In genomic region chr4:138574800-138575606, GRCm38 (mm10) we compare ENCODE assay signal across 13 mouse cellular contexts.
DNase-seq lines count a peak whose midpoint lies in the region; ATAC-seq and TF ChIP-seq lines count a peak whose summit lies in the region.
"Had no signal": no experiment of that assay in that cellular context is flagged by ENCODE, and none has a peak within 500 bp of the region (broad histone marks: within the 10 kb centered on the region; RNA-seq: fewer than 3 reads in every experiment).

No protein-coding gene starts in this region.

- WGBS in neural tube, embryonic 11.5 days, result 73% methylated on average over 13 of the region's 13 CpGs
- 53% methylated on average over 13 of the region's 13 CpGs for WGBS in kidney, embryonic 14.5 days
- WGBS in neural tube, embryonic 15.5 days, result 47% methylated on average over 13 of the region's 13 CpGs
- WGBS in thymus, adult 2 months, result 77% methylated on average over 13 of the region's 13 CpGs

- DNase-seq in cerebellum, postnatal 10 days, result peak; percentile 70 to 78
- no peak for DNase-seq in cerebellum, adult 18-20 months
- peak; percentile 52 for DNase-seq in neural tube, embryonic 11.5 days (ENCODE audit: low spot score)
- DNase-seq in neural tube, embryonic 10.5 days (ENCODE audit: extremely low spot score, low spot score), result no peak
- no peak for DNase-seq in thymus, adult 2 months
- DNase-seq in layer of hippocampus, postnatal 14 days (ENCODE audit: low spot score in 2 of 2), result no peak
- DNase-seq: heart, adult 11 months; heart, postnatal 36 days; lung, adult 18-20 months had no signal

- ATAC-seq in neural tube, embryonic 11.5 days (ENCODE audit: insufficient read depth, low FRiP score, low TSS enrichment), result 0 out of 2 replicates have a peak, but pooled peaks have one; percentile 20
- ATAC-seq in kidney, embryonic 14.5 days (ENCODE audit: low FRiP score, low TSS enrichment), result peak; percentile 80
- ATAC-seq in neural tube, embryonic 15.5 days (ENCODE audit: low FRiP score), result no peak; the same call in 1 of the 2 replicates

- TF ChIP-seq POLR2A in thymus, adult 2 months (IDR thresholded peaks at IDR 0.05; ENCODE audit: control insufficient read depth, extremely low read depth, insufficient read depth, low read length, poor library complexity), result no peak

- H3K27ac ChIP-seq in neural tube, embryonic 11.5 days (ENCODE audit: low read depth, low read length), result no peak overlapping the region
- H3K27ac ChIP-seq in kidney, embryonic 14.5 days (ENCODE audit: low read depth, low read length), result peak overlapping the region; percentile 26; the same call in 1 of the 2 replicates
- peak overlapping the region; percentile 28 for H3K27ac ChIP-seq in neural tube, embryonic 15.5 days (replicated peaks)
- H3K27ac ChIP-seq in thymus, adult 2 months (ENCODE audit: control insufficient read depth, insufficient read depth, low read length), result no peak overlapping the region
- H3K27ac ChIP-seq: forebrain, embryonic 10.5 days; limb, embryonic 12.5 days had no signal

- TF ChIP-seq CTCF in thymus, adult 2 months (IDR thresholded peaks at IDR 0.05; ENCODE audit: borderline replicate concordance, control insufficient read depth, extremely low read depth, insufficient read depth, low read length, poor library complexity), result no peak

- no peaks in the 10 kb centered on the region for H3K27me3 ChIP-seq in neural tube, embryonic 11.5 days (ENCODE audit: control insufficient read depth, insufficient read depth, low read length)
- H3K27me3 ChIP-seq in kidney, embryonic 14.5 days (ENCODE audit: control insufficient read depth, insufficient read depth, low read length), result no peaks in the 10 kb centered on the region
- no peaks in the 10 kb centered on the region for H3K27me3 ChIP-seq in neural tube, embryonic 15.5 days (replicated peaks)
- H3K27me3 ChIP-seq in thymus, adult 2 months (ENCODE audit: control insufficient read depth, insufficient read depth, low read length), result no peaks in the 10 kb centered on the region
- H3K27me3 ChIP-seq: limb, embryonic 12.5 days had no signal

- H3K4me3 ChIP-seq in neural tube, embryonic 11.5 days (ENCODE audit: low read depth, low read length), result no peak overlapping the region
- no peak overlapping the region for H3K4me3 ChIP-seq in kidney, embryonic 14.5 days (ENCODE audit: low read length)
- no peak overlapping the region for H3K4me3 ChIP-seq in neural tube, embryonic 15.5 days (replicated peaks)
- no peak overlapping the region for H3K4me3 ChIP-seq in thymus, adult 2 months (ENCODE audit: control insufficient read depth, insufficient read depth, low read length)
- H3K4me3 ChIP-seq: forebrain, embryonic 10.5 days; limb, embryonic 12.5 days had no signal

- H3K36me3 ChIP-seq in neural tube, embryonic 11.5 days (ENCODE audit: control insufficient read depth, insufficient read depth, low read length), result no peaks in the 10 kb centered on the region
- no peaks in the 10 kb centered on the region for H3K36me3 ChIP-seq in kidney, embryonic 14.5 days (ENCODE audit: control insufficient read depth, insufficient read depth, low read length)
- no peaks in the 10 kb centered on the region for H3K36me3 ChIP-seq in neural tube, embryonic 15.5 days
- H3K36me3 ChIP-seq in thymus, adult 2 months (ENCODE audit: control insufficient read depth, insufficient read depth, low read length), result no peaks in the 10 kb centered on the region
- H3K36me3 ChIP-seq: forebrain, embryonic 10.5 days; limb, embryonic 12.5 days had no signal

- H3K9me3 ChIP-seq in neural tube, embryonic 11.5 days (ENCODE audit: control insufficient read depth, low read length), result no peaks in the 10 kb centered on the region
- H3K9me3 ChIP-seq in kidney, embryonic 14.5 days (ENCODE audit: control insufficient read depth, low read length), result no peaks in the 10 kb centered on the region
- no peaks in the 10 kb centered on the region for H3K9me3 ChIP-seq in neural tube, embryonic 15.5 days (replicated peaks)
- H3K9me3 ChIP-seq: forebrain, embryonic 10.5 days; limb, embryonic 12.5 days had no signal

- no peak overlapping the region for H3K4me2 ChIP-seq in neural tube, embryonic 11.5 days (ENCODE audit: low read depth)
- no peak overlapping the region for H3K4me2 ChIP-seq in kidney, embryonic 14.5 days (replicated peaks; ENCODE audit: low read depth, low read length)
- H3K4me2 ChIP-seq in neural tube, embryonic 15.5 days, result no peak overlapping the region
- H3K4me2 ChIP-seq: limb, embryonic 12.5 days had no signal

- H3K4me1 ChIP-seq in neural tube, embryonic 11.5 days (ENCODE audit: control insufficient read depth, insufficient read depth, low read length), result peaks cover 2% of the 10 kb centered on the region; the same call in 1 of the 2 replicates
- peaks cover 17% of the 10 kb centered on the region for H3K4me1 ChIP-seq in kidney, embryonic 14.5 days (ENCODE audit: control insufficient read depth, insufficient read depth, low read length)
- peaks cover 11% of the 10 kb centered on the region for H3K4me1 ChIP-seq in neural tube, embryonic 15.5 days
- H3K4me1 ChIP-seq in thymus, adult 2 months (replicated peaks; ENCODE audit: control insufficient read depth, insufficient read depth, low read length), result no peaks in the 10 kb centered on the region

- H3K9ac ChIP-seq in neural tube, embryonic 11.5 days (ENCODE audit: low read length), result no peak overlapping the region
- H3K9ac ChIP-seq in kidney, embryonic 14.5 days (ENCODE audit: low read depth, low read length), result no peak overlapping the region
- no peak overlapping the region for H3K9ac ChIP-seq in neural tube, embryonic 15.5 days (replicated peaks)
- H3K9ac ChIP-seq: limb, embryonic 12.5 days had no signal

Comparison
In these comparisons a context has a peak if more than half of its experiments do, and no peak if none do; other contexts are left out.
1. DNase-seq: peak in cerebellum, postnatal 10 days (2 of 2) and neural tube, embryonic 11.5 days (single experiment); none in cerebellum, adult 18-20 months (0 of 2), neural tube, embryonic 10.5 days (single experiment), thymus, adult 2 months (single experiment) and layer of hippocampus, postnatal 14 days (0 of 2).
2. H3K27ac ChIP-seq: peak in kidney, embryonic 14.5 days (single experiment) and neural tube, embryonic 15.5 days (single experiment); none in neural tube, embryonic 11.5 days (single experiment) and thymus, adult 2 months (single experiment).